Mouse (Mus musculus): Measurements from ENCODE around the gene Snx8. TPM values are rescaled to one million over a fixed set of nuclear protein-coding genes. Genes with fewer than 3 reads are reported as not detected.

The Snx8 gene
- total and polyA plus RNA-seq, 3 experiments, result 19.7 to 30.7 TPM; not detected in 1

DNA sequence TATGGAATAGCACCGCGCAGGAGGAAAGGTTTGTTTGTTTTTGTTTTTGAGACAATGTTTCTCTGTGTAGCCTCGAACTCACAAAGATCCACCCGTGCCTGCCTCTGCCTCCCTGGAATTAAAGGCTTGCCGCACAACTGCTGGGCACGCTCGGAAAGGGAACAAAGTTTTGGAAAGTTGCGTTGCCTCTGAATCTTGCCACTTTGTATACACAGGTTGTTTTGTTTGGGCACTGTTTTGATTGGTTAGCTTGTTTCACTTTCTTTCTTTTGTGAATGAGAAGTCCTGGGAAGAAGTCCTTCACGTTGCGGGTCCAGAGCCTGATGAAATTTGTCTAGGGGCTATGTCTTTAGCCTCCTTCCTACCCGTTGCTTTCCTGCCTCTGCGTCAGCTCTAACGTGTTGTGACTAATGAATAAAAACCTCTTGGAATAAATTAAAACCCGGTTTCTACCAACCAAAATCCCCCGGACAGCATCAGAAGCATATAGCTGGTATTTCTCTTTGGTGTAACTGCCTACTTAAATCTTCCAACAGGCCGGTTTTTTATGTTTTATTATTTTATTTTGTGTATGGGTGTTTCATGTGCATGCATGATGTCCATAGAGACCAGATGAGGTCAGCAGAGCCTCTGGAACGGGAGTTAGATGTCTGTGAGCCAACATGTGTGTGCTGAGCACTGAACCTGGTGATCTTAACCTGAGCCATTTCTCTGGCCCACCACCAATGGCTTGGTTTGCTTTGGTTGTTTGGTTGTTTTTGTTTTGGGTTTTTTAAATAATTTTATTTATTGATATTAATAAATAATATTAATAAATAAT, 67.1 kb downstream of the Snx8 start:
- H3K79me2 ChIP-seq (ENCODE audit: control insufficient read depth, insufficient read depth, low read length, poor library complexity), result peaks cover 41% of the 10 kb centered on the region
- peaks cover 0 to 11% of the 10 kb centered on the region in 2 experiments; a peak in 3 of 4 replicates for H3K4me1 ChIP-seq (ENCODE audit: control insufficient read depth in 1 of 2, insufficient read depth in 2 of 2, low read length in 2 of 2)
- peak; percentile 67 for DNase-seq (ENCODE audit: low read depth, low spot score)
- H3K9ac ChIP-seq (ENCODE audit: control insufficient read depth, low read depth, low read length, poor library complexity, severe bottlenecking), result peak overlapping the region; percentile 81
- H3K4me3 ChIP-seq (ENCODE audit: control insufficient read depth in 1 of 2, insufficient read depth in 1 of 2, low read depth in 2 of 2, low read length in 2 of 2), result peak overlapping the region; percentile 75 to 92
- TF ChIP-seq USF1 (IDR thresholded peaks at IDR 0.05; ENCODE audit: low read depth, low read length) (no peak), TBP (IDR thresholded peaks at IDR 0.05; ENCODE audit: low read depth, low read length) (no peak), EP300 (IDR thresholded peaks at IDR 0.05; ENCODE audit: low read depth in 1 of 2, low read length in 2 of 2) (no peak), RCOR1 (IDR thresholded peaks at IDR 0.05; ENCODE audit: low read depth, low read length) (no peak), GATA1 (IDR thresholded peaks at IDR 0.05; ENCODE audit: low read depth, low read length) (no peak), TCF12 (IDR thresholded peaks at IDR 0.05; ENCODE audit: low read depth, low read length) (no peak), CTCF (IDR thresholded peaks at IDR 0.05 in 2 of 3, conservative IDR thresholded peaks at IDR 0.05 in 1 of 3; ENCODE audit: control insufficient read depth in 1 of 3, insufficient read depth in 1 of 3, low read depth in 2 of 3, low read length in 3 of 3, poor library complexity in 1 of 3, severe bottlenecking in 1 of 3) (0 out of 6 replicates have a peak, but pooled peaks of 1 of the 3 experiments have one; percentile 5), SIN3A (IDR thresholded peaks at IDR 0.05; ENCODE audit: low read length) (peak; percentile 2), MYC (IDR thresholded peaks at IDR 0.05; ENCODE audit: low read depth, low read length) (peak; percentile 36; the same call in 1 of the 2 replicates), ETS1 (IDR thresholded peaks at IDR 0.05; ENCODE audit: low read depth, low read length) (peak; percentile 38), MAX (IDR thresholded peaks at IDR 0.05; ENCODE audit: low read length) (peak; percentile 17; the same call in 1 of the 2 replicates), RAD21 (IDR thresholded peaks at IDR 0.05; ENCODE audit: low read depth, low read length) (peak; percentile 2; the same call in 1 of the 2 replicates), BHLHE40 (IDR thresholded peaks at IDR 0.05; ENCODE audit: borderline replicate concordance, low read depth, low read length) (no peak), JUND (IDR thresholded peaks at IDR 0.05; ENCODE audit: low read depth, low read length) (no peak), CHD1 (IDR thresholded peaks at IDR 0.05; ENCODE audit: low read depth, low read length) (peak; percentile 49; the same call in 1 of the 2 replicates), NELFE (IDR thresholded peaks at IDR 0.05; ENCODE audit: low read depth, low read length) (0 out of 2 replicates have a peak, but pooled peaks have one; percentile 18)
- peaks cover 0 to 8% of the 10 kb centered on the region in 2 experiments; a peak in 2 of 4 replicates for H3K36me3 ChIP-seq (ENCODE audit: control insufficient read depth in 1 of 2, insufficient read depth in 2 of 2, low read length in 2 of 2)
- peak overlapping the region; percentile 93 for H3K27ac ChIP-seq (ENCODE audit: control insufficient read depth, low read depth, low read length)
- H3K27me3 ChIP-seq (ENCODE audit: control insufficient read depth in 1 of 2, insufficient read depth in 2 of 2, low read length in 2 of 2), result no peaks in the 10 kb centered on the region
- no peaks in the 10 kb centered on the region for H3K9me3 ChIP-seq (replicated peaks; ENCODE audit: insufficient read depth, low read length)

GRCm38 (mm10) chr5:140321042-140321755, 67.9 kb downstream of the Snx8 start, which contains the start of the genes Mad1l1 and Nudt1:
Gene Mad1l1 (minus strand): TSS chr5:140321552.
Gene Nudt1 (plus strand): TSS chr5:140321656.
- peak within 1 kb of the TSS; percentile 93 for H3K27ac ChIP-seq (ENCODE audit: control insufficient read depth, low read depth, low read length)
- H3K79me2 ChIP-seq (ENCODE audit: control insufficient read depth, insufficient read depth, low read length, poor library complexity), result peaks cover 49% of the 10 kb centered on the region
- H3K4me1 ChIP-seq (ENCODE audit: control insufficient read depth in 1 of 2, insufficient read depth in 2 of 2, low read length in 2 of 2), result peaks cover 0 to 16% of the 10 kb centered on the region in 2 experiments; a peak in 3 of 4 replicates
- H3K4me3 ChIP-seq (ENCODE audit: control insufficient read depth in 1 of 2, insufficient read depth in 1 of 2, low read depth in 2 of 2, low read length in 2 of 2), result peak within 1 kb of the TSS; percentile 75 to 92
- DNase-seq (ENCODE audit: low read depth, low spot score), result peak; percentile 97
- H3K27me3 ChIP-seq (ENCODE audit: control insufficient read depth in 1 of 2, insufficient read depth in 2 of 2, low read length in 2 of 2), result no peaks in the 10 kb centered on the region
- H3K9me3 ChIP-seq (replicated peaks; ENCODE audit: insufficient read depth, low read length), result no peaks in the 10 kb centered on the region
- peaks cover 0 to 8% of the 10 kb centered on the region in 2 experiments; a peak in 3 of 4 replicates for H3K36me3 ChIP-seq (ENCODE audit: control insufficient read depth in 1 of 2, insufficient read depth in 2 of 2, low read length in 2 of 2)
- peak within 1 kb of the TSS; percentile 94 for H3K9ac ChIP-seq (ENCODE audit: control insufficient read depth, low read depth, low read length, poor library complexity, severe bottlenecking)
- TF ChIP-seq MYC (IDR thresholded peaks at IDR 0.05; ENCODE audit: low read depth, low read length) (peak; percentile 10; the same call in 1 of the 2 replicates), BHLHE40 (IDR thresholded peaks at IDR 0.05; ENCODE audit: borderline replicate concordance, low read depth, low read length) (no peak), CHD1 (IDR thresholded peaks at IDR 0.05; ENCODE audit: low read depth, low read length) (no peak), POLR2AphosphoS2 (IDR thresholded peaks at IDR 0.05; ENCODE audit: low read length) (peak; percentile 91), USF2 (IDR thresholded peaks at IDR 0.05; ENCODE audit: borderline replicate concordance in 1 of 2, insufficient read depth in 1 of 2, low read depth in 1 of 2, low read length in 2 of 2) (no peak), ZMIZ1 (IDR thresholded peaks at IDR 0.05; ENCODE audit: low read depth, low read length) (peak; percentile 90), MAX (IDR thresholded peaks at IDR 0.05; ENCODE audit: low read length) (peak; percentile 22; the same call in 1 of the 2 replicates), TAL1 (IDR thresholded peaks at IDR 0.05; ENCODE audit: low read length) (no peak), EP300 (IDR thresholded peaks at IDR 0.05; ENCODE audit: low read depth in 1 of 2, low read length in 2 of 2) (no peak), CHD2 (IDR thresholded peaks at IDR 0.05; ENCODE audit: low read length) (peak; percentile 98), POLR2AphosphoS5 (IDR thresholded peaks at IDR 0.05; ENCODE audit: borderline replicate concordance, low read depth, low read length) (no peak), SMC3 (IDR thresholded peaks at IDR 0.05; ENCODE audit: low read depth, low read length) (no peak), TBP (IDR thresholded peaks at IDR 0.05; ENCODE audit: low read depth, low read length) (peak; percentile 95), POLR2A (IDR thresholded peaks at IDR 0.05; ENCODE audit: control insufficient read depth in 1 of 2, insufficient read depth in 1 of 2, low read depth in 1 of 2, low read length in 2 of 2, poor library complexity in 1 of 2) (peak; percentile 93 to 98), SIN3A (IDR thresholded peaks at IDR 0.05; ENCODE audit: low read length) (peak; percentile 79; the same call in 1 of the 2 replicates), RCOR1 (IDR thresholded peaks at IDR 0.05; ENCODE audit: low read depth, low read length) (no peak), ETS1 (IDR thresholded peaks at IDR 0.05; ENCODE audit: low read depth, low read length) (no peak), ZNF384 (IDR thresholded peaks at IDR 0.05; ENCODE audit: low read depth, low read length) (no peak), KAT2A (conservative IDR thresholded peaks at IDR 0.05; ENCODE audit: low read depth, low read length) (peak; percentile 21; the same call in 1 of the 2 replicates)
